Mouse (Mus musculus) mouse trophoblast stem cell (cell line): ENCODE measurements around the gene Gm49387.

Experiments
- in situ Hi-C, 2 experiments: fragments of 300-500 bp; cut with MseI, MboI; formaldehyde crosslinking; loops; 2 replicates in 1 of 2; 3 replicates in 1 of 2; pipeline ENCODE4 v1.15.1; 2025

The Gm49387 gene

DNA sequence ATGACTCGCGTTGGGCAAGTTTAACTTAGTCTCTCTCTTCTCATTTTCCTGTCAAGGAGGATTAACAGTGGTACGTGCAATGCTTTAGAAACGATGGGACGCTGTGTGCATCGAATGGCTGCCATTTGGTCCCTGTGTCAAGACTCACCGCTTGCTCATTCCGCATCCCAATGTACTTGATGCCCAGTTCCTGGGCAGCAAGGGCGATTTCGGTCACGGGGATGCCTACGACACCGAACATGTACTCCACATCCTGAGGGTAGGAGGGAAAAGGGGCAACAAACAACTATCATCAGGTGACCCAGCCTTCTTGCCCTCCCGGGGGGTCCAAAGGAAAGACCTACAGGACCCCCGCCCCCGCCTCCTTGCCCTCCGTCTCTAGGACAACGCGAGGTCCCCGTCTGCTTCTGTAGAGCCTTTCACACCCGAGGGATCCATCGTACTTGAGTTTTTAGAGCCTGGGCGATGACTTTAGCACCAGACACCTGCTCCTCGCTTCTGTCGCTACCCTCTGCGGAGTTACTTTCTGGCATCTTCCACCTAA, at the start of gene Gm49387:
Gene Gm49387, minus strand, starts transcription at position 533 of the 544 bp plus-strand sequence.
- in situ Hi-C loops = no loop called here

DNA sequence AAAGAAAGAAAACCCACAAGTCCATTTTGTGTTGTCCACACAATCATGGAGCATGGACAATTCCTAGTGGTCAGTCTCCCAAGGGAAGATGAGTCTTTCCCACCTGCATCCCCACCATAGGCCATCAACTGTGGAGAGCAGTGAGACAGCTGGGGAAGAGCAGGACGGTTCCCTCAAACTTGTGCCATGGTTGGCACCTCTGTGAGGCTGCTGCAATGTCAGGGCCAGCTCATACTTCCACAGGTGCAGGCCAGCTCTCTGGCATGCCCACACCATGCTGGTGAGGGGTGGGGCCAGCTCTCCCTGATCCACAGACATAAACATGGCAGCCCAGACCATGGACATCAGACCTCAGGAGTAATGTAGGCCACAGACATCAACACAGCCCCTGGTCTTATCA, 45.6 kb upstream of the Gm49387 start:
- in situ Hi-C loops = no loop called here

DNA sequence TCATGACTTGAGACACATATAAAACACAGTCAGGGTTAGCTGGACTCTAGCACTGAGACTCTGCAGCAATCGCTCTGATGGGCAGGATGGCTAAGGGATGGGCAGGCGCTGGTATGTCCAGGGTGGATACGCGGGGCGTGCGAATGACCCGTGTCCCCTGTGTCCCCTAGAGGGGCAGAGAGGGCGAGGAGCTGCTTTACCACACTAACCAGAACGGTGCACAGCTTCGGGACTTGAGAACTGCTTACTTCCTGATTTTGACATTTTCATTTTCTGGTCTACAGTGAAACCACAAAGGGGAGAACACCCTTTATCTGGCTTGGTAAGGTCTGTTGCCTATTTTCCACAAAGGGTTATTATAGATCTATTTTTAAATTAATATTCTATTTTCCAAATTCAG, 45.0 kb upstream of the Gm49387 start:
- in situ Hi-C loops = no loop called here

DNA sequence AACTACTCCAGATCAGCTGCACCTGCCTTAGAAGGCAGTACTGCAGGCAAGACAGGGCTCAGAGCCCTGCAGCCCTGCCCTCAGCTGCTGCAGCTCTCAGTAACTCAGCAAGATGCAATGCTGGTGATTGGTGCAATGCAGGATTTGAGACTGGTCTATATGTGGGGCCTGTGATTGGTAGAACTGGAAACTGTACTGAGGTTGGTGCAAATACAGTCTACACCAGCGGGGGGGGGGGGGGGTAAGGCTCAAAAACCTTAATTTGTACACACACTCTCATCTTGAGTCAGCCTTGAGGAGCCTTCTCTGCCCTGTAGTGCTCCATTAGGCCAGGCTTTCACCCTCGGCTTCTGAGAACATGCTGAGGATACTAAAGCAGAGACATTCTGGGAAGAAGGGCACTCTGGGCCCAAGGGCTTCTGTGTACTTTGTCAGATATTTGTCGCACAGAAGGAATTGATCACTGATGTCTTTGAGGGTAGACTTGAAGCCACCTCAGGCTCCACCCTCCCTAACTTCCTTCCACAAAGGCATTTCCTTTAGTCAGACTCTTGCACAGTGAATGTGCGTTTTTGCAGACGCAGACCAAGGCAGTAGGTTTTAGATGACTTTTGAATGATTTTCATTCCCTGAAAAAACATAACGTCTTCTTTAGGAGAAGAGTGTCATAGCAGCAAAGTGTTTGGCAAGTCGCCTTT, 43.8 kb upstream of the Gm49387 start:
- in situ Hi-C loops = no loop called here

DNA sequence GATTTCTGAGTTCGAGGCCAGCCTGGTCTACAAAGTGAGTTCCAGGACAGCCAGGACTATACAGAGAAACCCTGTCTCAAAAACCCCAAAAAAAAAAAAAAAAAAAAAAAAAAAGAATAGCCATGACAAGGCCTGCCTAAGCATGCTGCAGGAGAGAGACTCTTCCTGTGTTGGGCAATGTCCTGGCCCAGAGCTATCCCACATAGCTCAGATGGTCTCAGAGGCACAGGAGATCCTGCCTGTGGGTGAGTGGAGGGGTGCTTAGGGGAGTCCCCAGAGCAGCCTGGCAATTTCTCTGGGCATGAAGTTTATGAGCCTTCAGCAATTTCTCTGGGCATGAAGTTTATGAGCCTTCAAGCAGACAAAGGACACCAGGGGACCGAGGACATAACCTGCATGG, 42.9 kb upstream of the Gm49387 start:
- in situ Hi-C loops = no loop called here

DNA sequence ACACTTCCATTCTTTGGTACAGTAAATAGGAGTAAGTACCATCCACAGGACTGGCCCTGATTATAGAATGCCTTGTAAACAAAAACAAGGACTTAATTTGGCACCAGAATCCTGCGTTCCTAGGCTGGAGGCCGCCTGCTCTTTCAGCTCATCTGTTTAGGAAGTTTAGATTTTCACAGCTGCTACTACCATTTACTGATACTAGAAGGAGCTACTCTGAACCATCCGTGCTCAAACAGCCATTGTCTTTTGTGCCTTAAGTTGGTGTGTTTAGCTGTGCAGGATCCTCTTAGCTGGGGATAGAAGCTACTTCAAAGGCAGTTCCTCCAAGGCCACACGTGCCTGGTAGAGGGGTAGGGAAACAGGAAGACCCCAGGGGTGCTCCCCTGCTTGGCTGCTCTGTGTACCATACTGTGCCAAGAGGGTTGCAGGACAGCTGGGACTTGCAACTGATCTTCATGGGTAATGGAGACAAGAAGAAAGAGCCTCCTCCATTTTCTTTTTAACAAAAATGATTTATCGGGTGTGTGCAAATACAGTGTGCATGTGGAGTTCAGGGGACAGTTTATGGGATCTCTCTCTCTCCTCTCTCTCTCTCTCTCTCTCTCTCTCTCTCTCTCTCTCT, 41.4 kb upstream of the Gm49387 start:
- in situ Hi-C loops = no loop called here

- in situ Hi-C loops = no loop called here
Measured at GRCm38 (mm10) chr14:31681291-31681690, 40.6 kb upstream of the Gm49387 start.

- in situ Hi-C loops = no loop called here
Measured at GRCm38 (mm10) chr14:31680656-31681055, 40.0 kb upstream of the Gm49387 start.

GRCm38 (mm10) chr14:31671635-31672320, 31.1 kb upstream of the Gm49387 start:
- in situ Hi-C loops = loop anchor here in 1 of 2 experiments (25.0 kb wide), 2 partner anchors 266 to 391 kb away; no protein-coding TSS in a partner anchor

DNA sequence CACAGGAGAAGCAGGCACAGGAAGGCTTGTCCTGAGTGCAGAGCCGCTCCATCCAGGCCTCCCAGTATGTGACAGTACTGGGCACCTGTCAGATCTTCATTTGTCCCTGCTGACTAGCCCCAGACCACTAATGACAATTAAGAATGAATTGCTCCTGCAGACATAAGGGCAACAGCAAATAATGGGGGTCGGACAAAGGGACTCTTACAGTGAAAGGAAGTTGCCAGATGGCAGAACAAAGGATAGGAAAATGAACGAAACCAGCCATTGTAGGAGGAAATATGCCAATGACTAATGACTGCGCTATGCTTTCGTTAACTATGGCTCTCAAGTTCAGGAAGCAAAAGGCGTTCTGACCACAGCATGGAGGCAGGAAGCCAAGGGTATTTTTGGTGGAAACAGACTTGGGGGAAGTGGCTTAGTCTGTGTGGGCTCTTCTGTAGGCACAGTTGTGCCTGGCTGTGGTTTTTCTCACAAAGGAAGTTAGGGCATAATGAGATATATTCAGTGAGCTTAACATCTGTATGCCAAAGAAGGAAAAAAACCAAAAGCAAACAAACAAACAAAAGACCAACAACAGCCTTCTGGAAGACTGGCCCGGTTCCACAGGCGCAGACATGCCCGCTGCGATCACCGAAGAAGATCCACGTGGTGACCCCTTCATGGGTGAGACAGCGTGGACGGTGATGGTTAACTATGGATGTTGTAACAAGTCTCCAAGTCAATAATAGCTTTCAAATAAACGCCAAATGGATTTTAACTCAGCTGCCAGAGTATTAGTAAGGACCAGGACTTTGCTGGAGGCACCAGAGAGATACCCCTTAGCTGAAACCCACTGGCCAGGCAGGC, 29.2 kb upstream of the Gm49387 start:
- in situ Hi-C loops = loop anchor here in 1 of 2 experiments (25.0 kb wide), 2 partner anchors 267 to 392 kb away; no protein-coding TSS in a partner anchor

GRCm38 (mm10) chr14:31669161-31669611, 28.5 kb upstream of the Gm49387 start:
- in situ Hi-C loops = loop anchor here in 1 of 2 experiments (25.0 kb wide), 2 partner anchors 268 to 393 kb away; no protein-coding TSS in a partner anchor

DNA sequence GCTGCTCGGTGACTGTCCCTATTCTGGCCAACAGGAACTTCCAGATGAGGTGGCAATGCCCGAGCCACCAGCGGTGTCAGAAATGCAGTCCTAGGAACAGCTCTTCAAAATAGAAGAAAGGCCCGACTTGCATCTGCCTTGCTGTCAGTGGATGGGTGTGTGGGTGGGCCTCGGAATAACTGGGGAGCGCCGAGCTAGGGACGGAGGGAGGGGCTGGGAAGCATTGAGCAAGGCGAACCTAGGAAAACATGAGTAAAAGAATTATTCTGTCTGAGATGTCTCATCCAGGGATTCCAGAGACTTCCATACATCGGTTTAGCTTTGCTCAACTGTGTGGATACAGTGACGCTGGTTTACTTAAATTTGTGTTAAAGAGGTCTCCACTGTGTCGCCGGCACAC, 27.6 kb upstream of the Gm49387 start:
- in situ Hi-C loops = loop anchor here in 1 of 2 experiments (25.0 kb wide), 2 partner anchors 269 to 394 kb away; no protein-coding TSS in a partner anchor

DNA sequence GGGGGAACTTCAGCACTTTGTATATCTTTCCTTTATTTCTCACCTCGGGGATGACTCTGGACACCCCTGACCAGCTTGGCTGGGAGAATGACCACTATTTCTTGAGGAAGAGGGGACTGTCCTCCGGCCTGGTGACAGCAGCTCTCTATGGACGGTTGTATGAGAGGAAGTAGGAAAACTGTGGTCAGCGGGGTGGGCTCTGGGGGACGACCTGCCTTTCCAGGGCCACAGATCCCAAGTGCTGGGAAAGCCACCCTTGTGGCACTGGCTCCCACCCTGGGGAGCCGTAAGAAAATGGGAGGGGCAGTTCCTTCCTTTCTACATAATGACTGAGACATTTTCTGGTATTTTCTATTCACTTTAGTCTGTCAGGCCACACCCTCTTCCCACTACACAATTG, 27.1 kb upstream of the Gm49387 start:
- in situ Hi-C loops = loop anchor here in 1 of 2 experiments (25.0 kb wide), 2 partner anchors 270 to 395 kb away; no protein-coding TSS in a partner anchor

- in situ Hi-C loops = loop anchor here in 1 of 2 experiments (25.0 kb wide), 2 partner anchors 270 to 395 kb away; no protein-coding TSS in a partner anchor
Measured at GRCm38 (mm10) chr14:31666931-31667705, 26.4 kb upstream of the Gm49387 start.

- in situ Hi-C loops = loop anchor here in 1 of 2 experiments (25.0 kb wide), 2 partner anchors 272 to 397 kb away; no protein-coding TSS in a partner anchor
Measured at GRCm38 (mm10) chr14:31665566-31665940, 24.9 kb upstream of the Gm49387 start.

DNA sequence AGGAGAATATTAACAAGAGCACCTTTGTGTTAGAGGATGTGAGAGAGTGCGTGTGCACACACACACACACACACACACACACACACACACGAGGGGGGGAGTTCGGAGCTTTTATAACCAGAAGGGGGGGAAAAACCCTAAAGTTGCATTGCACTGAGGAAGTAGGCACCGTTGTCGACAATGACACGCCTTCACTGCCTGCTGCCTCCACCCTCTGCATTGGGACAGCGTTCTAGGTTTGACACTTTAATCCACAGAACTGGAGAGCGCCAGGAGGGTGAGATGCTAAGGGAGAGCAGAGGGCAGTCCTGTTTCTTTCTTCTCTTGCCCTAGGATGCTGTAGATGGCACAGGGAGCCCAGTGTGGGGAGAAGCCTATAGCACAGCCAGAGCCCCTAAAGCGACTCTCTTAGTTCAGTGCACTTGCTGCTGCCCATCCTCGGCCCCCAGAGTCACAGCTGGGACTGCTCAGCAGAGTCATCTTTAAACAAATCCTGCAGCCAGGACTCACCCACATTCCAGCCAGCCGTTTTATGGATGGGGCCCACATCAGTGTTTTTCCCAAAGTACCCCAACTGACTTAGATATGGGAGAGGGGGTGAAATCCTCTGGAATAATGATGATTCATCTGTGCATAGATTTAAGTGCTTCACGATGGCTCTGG, 24.4 kb upstream of the Gm49387 start:
- in situ Hi-C loops = loop anchor here in 1 of 2 experiments (25.0 kb wide), 2 partner anchors 272 to 397 kb away; no protein-coding TSS in a partner anchor

GRCm38 (mm10) chr14:31664100-31664902, 23.6 kb upstream of the Gm49387 start:
- in situ Hi-C loops = loop anchor here in 1 of 2 experiments (25.0 kb wide), 2 partner anchors 273 to 398 kb away; no protein-coding TSS in a partner anchor

DNA sequence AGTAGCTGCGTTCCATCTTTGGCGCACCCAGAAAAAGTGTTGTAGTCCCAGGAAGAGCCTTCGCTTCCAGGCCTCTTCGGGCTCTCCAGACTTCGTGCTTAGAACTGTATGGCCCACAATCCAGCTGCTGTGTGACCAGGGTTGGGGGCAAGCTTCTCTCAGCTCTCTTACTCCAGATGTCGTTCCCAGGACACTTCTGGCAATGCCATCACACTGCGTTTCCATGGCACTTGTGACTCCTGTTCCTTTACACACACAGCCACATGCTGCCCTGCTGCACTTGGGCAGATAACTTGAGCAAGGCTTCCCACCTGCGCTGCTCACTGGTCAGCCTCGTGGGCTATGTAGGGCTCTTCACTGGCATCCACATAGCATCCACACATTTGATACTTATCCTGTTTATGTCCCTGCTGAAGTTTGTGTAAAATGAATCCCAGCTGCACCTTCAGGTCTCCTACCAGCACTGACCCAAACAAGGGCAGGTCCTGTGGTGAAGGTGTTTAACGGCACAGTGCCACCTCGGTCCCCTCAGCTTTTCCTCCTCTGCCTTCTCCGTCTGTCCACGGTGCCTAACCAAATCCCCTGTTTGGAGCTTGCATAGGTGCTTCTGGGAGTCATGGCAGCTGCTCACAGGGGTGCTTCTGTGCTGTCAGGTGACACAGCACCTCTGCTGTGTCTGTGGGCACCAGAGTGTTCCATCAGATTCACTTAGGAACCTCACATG, 22.9 kb upstream of the Gm49387 start:
- in situ Hi-C loops = loop anchor here in 1 of 2 experiments (25.0 kb wide), 2 partner anchors 274 to 399 kb away; no protein-coding TSS in a partner anchor
